ENCODE assay signal across 29 mouse cellular contexts in genomic region chr11:51702831-51703230, GRCm38 (mm10). TPM values are rescaled to one million over a fixed set of nuclear protein-coding genes. Genes with fewer than 3 reads are reported as not detected.
DNase-seq lines count a peak whose midpoint lies in the region; ATAC-seq and TF ChIP-seq lines count a peak whose summit lies in the region.
"Had no signal": no experiment of that assay in that cellular context is flagged by ENCODE, and none has a peak within 500 bp of the region (broad histone marks: within the 10 kb centered on the region; RNA-seq: fewer than 3 reads in every experiment).

No protein-coding gene starts in this region.

- POLR2A ChIA-PET in Patski (lab: Charles Lee), result interaction anchor here (0.6 to 1.8 kb wide), 2 partner anchors 9 to 32 kb away, joined by 3 to 4 read pairs; no protein-coding TSS in a partner anchor

- no peaks in the 10 kb centered on the region for H3K27me3 ChIP-seq in kidney, postnatal 0 days (ENCODE audit: insufficient read depth, low read length)
- H3K27me3 ChIP-seq in kidney, embryonic 16.5 days (ENCODE audit: insufficient read depth, low read length), result no peaks in the 10 kb centered on the region
- H3K27me3 ChIP-seq in ES-Bruce4 (ENCODE audit: control insufficient read depth, insufficient read depth, low read length, poor library complexity, severe bottlenecking) (no peaks in the 10 kb centered on the region), Patski (no peaks in the 10 kb centered on the region), myocyte (ENCODE audit: control insufficient read depth, insufficient read depth, insufficient read length) (no peaks in the 10 kb centered on the region)
- no peaks in the 10 kb centered on the region for H3K27me3 ChIP-seq in midbrain, embryonic 14.5 days (ENCODE audit: control insufficient read depth, insufficient read depth, low read length)
- H3K27me3 ChIP-seq: forebrain, embryonic 13.5 days; heart, embryonic 12.5 days; hindbrain, embryonic 15.5 days; midbrain, embryonic 13.5 days; neural tube, embryonic 12.5 days had no signal

- ATAC-seq in kidney, postnatal 0 days (replicated peaks; ENCODE audit: low FRiP score, low read depth), result no peak
- ATAC-seq in kidney, embryonic 16.5 days (ENCODE audit: low FRiP score, low TSS enrichment), result no peak
- peak; percentile 39 for ATAC-seq in Patski
- ATAC-seq in midbrain, embryonic 14.5 days (ENCODE audit: low FRiP score, low TSS enrichment), result no peak
- ATAC-seq: forebrain, embryonic 13.5 days; inflammation-experienced regulatory T-cells, adult 6 months; midbrain, embryonic 13.5 days had no signal

- H3K4me1 ChIP-seq in kidney, postnatal 0 days (replicated peaks; ENCODE audit: insufficient read depth, low read length), result no peaks in the 10 kb centered on the region
- no peaks in the 10 kb centered on the region for H3K4me1 ChIP-seq in kidney, embryonic 16.5 days (ENCODE audit: insufficient read depth, low read length)
- no peaks in the 10 kb centered on the region for H3K4me1 ChIP-seq in ES-Bruce4 (ENCODE audit: control insufficient read depth, insufficient read depth, low read length)
- H3K4me1 ChIP-seq in midbrain, embryonic 14.5 days (ENCODE audit: control insufficient read depth, insufficient read depth, low read length), result no peaks in the 10 kb centered on the region
- H3K4me1 ChIP-seq: forebrain, embryonic 13.5 days; heart, embryonic 12.5 days; hindbrain, embryonic 15.5 days; midbrain, embryonic 13.5 days; neural tube, embryonic 12.5 days had no signal

- WGBS in kidney, postnatal 0 days, result 43% methylated on average over 3 of the region's 3 CpGs
- 40% methylated on average over 3 of the region's 3 CpGs for WGBS in kidney, embryonic 16.5 days
- 90% methylated on average over 3 of the region's 3 CpGs for WGBS in midbrain, embryonic 14.5 days

- no peak overlapping the region for H3K4me3 ChIP-seq in kidney, postnatal 0 days (replicated peaks; ENCODE audit: low read depth, low read length)
- H3K4me3 ChIP-seq in kidney, embryonic 16.5 days (ENCODE audit: low read length), result no peak overlapping the region
- H3K4me3 ChIP-seq in ES-Bruce4 (ENCODE audit: low read depth, low read length) (no peak overlapping the region), myocyte (no peak overlapping the region)
- no peak overlapping the region for H3K4me3 ChIP-seq in midbrain, embryonic 14.5 days (replicated peaks; ENCODE audit: low read depth, low read length)
- H3K4me3 ChIP-seq: forebrain, embryonic 13.5 days; heart, embryonic 12.5 days; hindbrain, embryonic 15.5 days; midbrain, embryonic 13.5 days; neural tube, embryonic 12.5 days had no signal

- TF ChIP-seq CTCF in kidney, postnatal 0 days (IDR thresholded peaks at IDR 0.05; ENCODE audit: low read depth), result no peak
- TF ChIP-seq CTCF in ES-Bruce4 (IDR thresholded peaks at IDR 0.05; ENCODE audit: low read depth, low read length) (no peak), Patski (IDR thresholded peaks at IDR 0.05) (no peak)

- H3K79me2 ChIP-seq in myocyte (ENCODE audit: control insufficient read depth, insufficient read depth), result no peaks in the 10 kb centered on the region

- H3K9me3 ChIP-seq in kidney, postnatal 0 days (replicated peaks; ENCODE audit: low read length), result no peaks in the 10 kb centered on the region
- no peaks in the 10 kb centered on the region for H3K9me3 ChIP-seq in kidney, embryonic 16.5 days (ENCODE audit: low read length)
- H3K9me3 ChIP-seq in ES-Bruce4 (replicated peaks; ENCODE audit: control insufficient read depth, insufficient read depth, low read length, poor library complexity, severe bottlenecking), result no peaks in the 10 kb centered on the region
- H3K9me3 ChIP-seq in midbrain, embryonic 14.5 days (ENCODE audit: control insufficient read depth, low read length), result no peaks in the 10 kb centered on the region
- H3K9me3 ChIP-seq: forebrain, embryonic 13.5 days; heart, embryonic 12.5 days; hindbrain, embryonic 15.5 days; midbrain, embryonic 13.5 days; neural tube, embryonic 12.5 days had no signal

- H3K9ac ChIP-seq in kidney, postnatal 0 days (ENCODE audit: low read depth, low read length), result no peak overlapping the region
- no peak overlapping the region for H3K9ac ChIP-seq in kidney, embryonic 16.5 days (replicated peaks; ENCODE audit: low read length)
- H3K9ac ChIP-seq in ES-Bruce4 (ENCODE audit: low read depth, poor library complexity, severe bottlenecking), result no peak overlapping the region
- no peak overlapping the region for H3K9ac ChIP-seq in midbrain, embryonic 14.5 days (replicated peaks; ENCODE audit: low read length)
- H3K9ac ChIP-seq: forebrain, embryonic 13.5 days; heart, embryonic 12.5 days; hindbrain, embryonic 15.5 days; liver, embryonic 14.5 days; midbrain, embryonic 13.5 days; neural tube, embryonic 12.5 days had no signal

- CTCF ChIA-PET in Patski (lab: Charles Lee), result interaction anchor here (1.1 to 1.7 kb wide), 5 partner anchors 11 to 115 kb away, joined by 3 to 6 read pairs (median 3); partner anchors contain the start of gene 0610009B22Rik

- in situ Hi-C loops in Patski (cut with MboI; ENCODE audit: low pct_unique_long_range_greater_than_20kb), result no loop called here

- no peak for TF ChIP-seq POLR2A in ES-Bruce4 (IDR thresholded peaks at IDR 0.05; ENCODE audit: insufficient read depth, low read length)
- no peak for TF ChIP-seq POLR2A in myocyte (IDR thresholded peaks at IDR 0.05; ENCODE audit: insufficient read length, low read depth)

- H3K4me2 ChIP-seq in kidney, postnatal 0 days (ENCODE audit: low read length), result no peak overlapping the region
- H3K4me2 ChIP-seq in kidney, embryonic 16.5 days (replicated peaks; ENCODE audit: low read depth, low read length), result no peak overlapping the region
- H3K4me2 ChIP-seq in myocyte (ENCODE audit: low read depth), result peak overlapping the region; percentile 32
- H3K4me2 ChIP-seq in midbrain, embryonic 14.5 days (ENCODE audit: low read length), result no peak overlapping the region
- H3K4me2 ChIP-seq: forebrain, embryonic 13.5 days; heart, embryonic 12.5 days; hindbrain, embryonic 15.5 days; midbrain, embryonic 13.5 days; neural tube, embryonic 12.5 days had no signal

- peaks cover 38% of the 10 kb centered on the region for H3K36me3 ChIP-seq in kidney, postnatal 0 days (ENCODE audit: insufficient read depth, low read length)
- H3K36me3 ChIP-seq in kidney, embryonic 16.5 days (ENCODE audit: insufficient read depth, low read length), result peaks cover 59% of the 10 kb centered on the region
- H3K36me3 ChIP-seq in ES-Bruce4 (ENCODE audit: control insufficient read depth, insufficient read depth, low read length, poor library complexity, severe bottlenecking) (peaks cover 22% of the 10 kb centered on the region), myocyte (ENCODE audit: control insufficient read depth, insufficient read depth) (peaks cover 54% of the 10 kb centered on the region)
- H3K36me3 ChIP-seq in midbrain, embryonic 14.5 days (ENCODE audit: control insufficient read depth, insufficient read depth, low read length), result peaks cover 87% of the 10 kb centered on the region

- H3ac ChIP-seq in myocyte (ENCODE audit: control insufficient read depth, insufficient read length), result no peak overlapping the region

- no peak for TF ChIP-seq EP300 in ES-Bruce4 (IDR thresholded peaks at IDR 0.05; ENCODE audit: insufficient read depth, low read depth, low read length)

- no peak overlapping the region for H3K27ac ChIP-seq in kidney, postnatal 0 days
- no peak overlapping the region for H3K27ac ChIP-seq in kidney, embryonic 16.5 days (ENCODE audit: low read length)
- H3K27ac ChIP-seq in ES-Bruce4 (ENCODE audit: insufficient read depth, low read length), result peak overlapping the region; percentile 89
- no peak overlapping the region for H3K27ac ChIP-seq in midbrain, embryonic 14.5 days (replicated peaks; ENCODE audit: low read depth, low read length)
- H3K27ac ChIP-seq: forebrain, embryonic 13.5 days; hindbrain, embryonic 15.5 days; liver, embryonic 14.5 days; macrophage; midbrain, embryonic 13.5 days; neural tube, embryonic 12.5 days had no signal

- DNase-seq in kidney, postnatal 0 days (ENCODE audit: low spot score), result peak; percentile 72
- peak; percentile 54 for DNase-seq in Patski (ENCODE audit: low read depth, low spot score)
- no peak for DNase-seq in midbrain, embryonic 14.5 days
- DNase-seq in layer of hippocampus, adult 8-10 months (ENCODE audit: low spot score in 2 of 2), result no peak
- DNase-seq: adrenal gland, postnatal 36 days; cerebellum, adult 18-20 months; cerebellum, postnatal 10 days; gastrocnemius, postnatal 14 days; heart, adult 18-20 months; kidney, adult 11 months; kidney, postnatal 36 days; layer of hippocampus, postnatal 36 days; liver; lung, adult 2 months; right cerebral cortex, postnatal 14 days; thymus, postnatal 4 days had no signal

TF ChIP-seq in myocyte, 11 proteins besides CTCF, POLR2A, EP300 and RAD21 (continues in another document):
- TF ChIP-seq REST (IDR thresholded peaks at IDR 0.05; ENCODE audit: insufficient read depth, insufficient read length) (no peak), MAX (IDR thresholded peaks at IDR 0.05; ENCODE audit: low read depth) (no peak)

RNA-seq across cellular contexts. Expression of gene 0610009B22Rik, which starts 14.2 kb away (rescaled TPM):
- polyA plus RNA-seq in kidney, postnatal 0 days (2015; fragmentation: Nextera tagmentation; extraction: Ambion mirVana), result 156 and 163 TPM in 2 replicates
- polyA plus RNA-seq in kidney, embryonic 16.5 days (2015; fragmentation: Nextera tagmentation; extraction: Ambion mirVana), result 105 and 107 TPM in 2 replicates
- polyA plus RNA-seq in ES-Bruce4 (2011; ENCODE audit: insufficient read depth, insufficient read length, low read depth, missing spikeins), result 37.9 and 45.7 TPM in 2 replicates
- polyA plus RNA-seq in Patski (2021), result 67.1 TPM
- 27.9 TPM for polyA plus RNA-seq in myocyte (2012; fragmentation: generic; extraction: Trizol)
- polyA plus RNA-seq in midbrain, embryonic 14.5 days (2014; fragmentation: Nextera tagmentation; extraction: Ambion mirVana), result 110 and 116 TPM in 2 replicates
- total RNA-seq in layer of hippocampus, adult 8-10 months (2022), result 10 to 100 TPM; 32.5 to 42.6 (median 34.8) TPM

RNA-seq across cellular contexts. Expression of gene D930048N14Rik, which starts 52.1 kb away (rescaled TPM):
- polyA plus RNA-seq in kidney, postnatal 0 days (2015; fragmentation: Nextera tagmentation; extraction: Ambion mirVana), result 1.9 and 2.0 TPM in 2 replicates
- polyA plus RNA-seq in kidney, embryonic 16.5 days (2015; fragmentation: Nextera tagmentation; extraction: Ambion mirVana), result 4.0 and 4.5 TPM in 2 replicates
- polyA plus RNA-seq in ES-Bruce4 (2011; ENCODE audit: insufficient read depth, insufficient read length, low read depth, missing spikeins), result 10.1 and 10.6 TPM in 2 replicates
- polyA plus RNA-seq in Patski (2021), result 8.3 TPM
- polyA plus RNA-seq in myocyte (2012; fragmentation: generic; extraction: Trizol), result 0.25 TPM
- 0.85 and 1.00 TPM in 2 replicates for polyA plus RNA-seq in midbrain, embryonic 14.5 days (2014; fragmentation: Nextera tagmentation; extraction: Ambion mirVana)
- total RNA-seq in layer of hippocampus, adult 8-10 months (2022), result 1 to 10 TPM; 1.3 to 2.5 (median 2.0) TPM
- total RNA-seq: hematopoietic stem cell, adult 5-6 weeks; megakaryocyte-erythroid progenitor cell, adult 5-6 weeks had no signal

RNA-seq across cellular contexts. Expression of gene N4bp3, which starts 52.2 kb away (rescaled TPM):
- 28.5 and 30.6 TPM in 2 replicates for polyA plus RNA-seq in kidney, postnatal 0 days (2015; fragmentation: Nextera tagmentation; extraction: Ambion mirVana)
- polyA plus RNA-seq in kidney, embryonic 16.5 days (2015; fragmentation: Nextera tagmentation; extraction: Ambion mirVana), result 30.9 and 34.1 TPM in 2 replicates
- polyA plus RNA-seq in ES-Bruce4 (2011; ENCODE audit: insufficient read depth, insufficient read length, low read depth, missing spikeins) (18.5 and 19.9 TPM in 2 replicates), Patski (2021) (25.0 TPM), myocyte (2012; fragmentation: generic; extraction: Trizol) (16.3 TPM)
- polyA plus RNA-seq in midbrain, embryonic 14.5 days (2014; fragmentation: Nextera tagmentation; extraction: Ambion mirVana), result 11.6 and 15.2 TPM in 2 replicates
- 10 to 100 TPM; 15.0 to 18.9 (median 15.7) TPM for total RNA-seq in layer of hippocampus, adult 8-10 months (2022)

Comparison
In these comparisons a context has a peak if more than half of its experiments do, and no peak if none do; other contexts are left out.
1. DNase-seq: peak in kidney, postnatal 0 days (single experiment) and Patski (single experiment); none in midbrain, embryonic 14.5 days (single experiment) and layer of hippocampus, adult 8-10 months (0 of 2).